Mouse (Mus musculus) ES-E14 (cell line): Measurements from ENCODE around the gene Cdc123.

Source experiments
- HCFC1 ChIP-seq: IDR thresholded peaks from 2 replicates; pipeline ENCODE4 v1.6.1; 2012; ENCODE audit warnings: low read length, inconsistent platforms, borderline replicate concordance; ENCODE audit not compliant: insufficient read depth
- MAFK ChIP-seq: IDR thresholded peaks from 2 replicates; pipeline ENCODE4 v1.6.1; 2014; ENCODE audit warnings: mild to moderate bottlenecking, low read depth, low read length, inconsistent platforms; ENCODE audit not compliant: insufficient read depth
- ZC3H11A ChIP-seq: IDR thresholded peaks from 2 replicates; pipeline ENCODE4 v1.6.1; 2012; ENCODE audit warnings: low read depth, mild to moderate bottlenecking, inconsistent platforms, low read length, borderline replicate concordance
- ZNF384 ChIP-seq: IDR thresholded peaks from 2 replicates; pipeline ENCODE4 v1.6.1; 2012; ENCODE audit warnings: low read depth, low read length, inconsistent platforms

DNA sequence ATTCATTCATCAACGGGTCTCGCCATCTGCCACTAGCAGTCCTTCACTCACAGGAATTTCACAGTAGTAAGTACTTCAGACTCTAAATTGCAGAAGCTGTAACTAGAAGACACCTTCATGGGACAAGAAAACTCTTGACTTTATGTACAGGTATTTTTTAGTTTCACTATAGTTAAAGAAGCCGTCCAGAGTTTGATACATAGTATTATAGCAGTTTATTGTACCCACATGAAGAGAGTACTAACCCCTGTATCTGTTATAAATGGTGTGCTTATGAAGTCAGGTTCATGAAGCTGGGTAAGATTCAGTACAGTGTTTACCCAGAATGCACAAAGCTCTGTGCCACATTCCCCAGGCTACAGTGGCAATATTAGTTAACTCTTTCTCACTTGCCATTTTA is 17.9 kb upstream of the Cdc123 start, which contains the start of gene Gm13199:
- no peak for TF ChIP-seq ZNF384
- no peak for TF ChIP-seq ZC3H11A
- TF ChIP-seq HCFC1: no peak
- no peak for TF ChIP-seq MAFK
